Mouse (Mus musculus) megakaryocyte, adult 5-6 weeks (primary cell): Measurements from ENCODE around the gene Ncbp3. TPM values are rescaled to one million over a fixed set of nuclear protein-coding genes. Genes with fewer than 3 reads are reported as not detected.

Experiments used
- ATAC-seq: 2 replicates; pipeline ENCODE4 v1.8.0; 2016; ENCODE audit warnings: mild to moderate bottlenecking, inconsistent platforms; ENCODE audit not compliant: poor library complexity, severe bottlenecking
- total RNA-seq, 2 experiments: library from RNA; stranded (forward) in 1 of 2; stranded (reverse) in 1 of 2; fragments of 153-499, 151-499 nt in 1 of 2; fragments of 221-1000, 200-1000 nt in 1 of 2; gene quantifications; 2 replicates each; pipeline versions ENCODE4 v1.2.3 to v1.2.4; 2015 to 2017

The Ncbp3 gene
- total RNA-seq, 2 experiments from 2014 or later, result 8.1 to 11.4 TPM

- ATAC-seq, result peak; percentile 96
Observed at GRCm38 (mm10) chr11:73030821-73031498, 16.6 kb upstream of the Ncbp3 start.

DNA sequence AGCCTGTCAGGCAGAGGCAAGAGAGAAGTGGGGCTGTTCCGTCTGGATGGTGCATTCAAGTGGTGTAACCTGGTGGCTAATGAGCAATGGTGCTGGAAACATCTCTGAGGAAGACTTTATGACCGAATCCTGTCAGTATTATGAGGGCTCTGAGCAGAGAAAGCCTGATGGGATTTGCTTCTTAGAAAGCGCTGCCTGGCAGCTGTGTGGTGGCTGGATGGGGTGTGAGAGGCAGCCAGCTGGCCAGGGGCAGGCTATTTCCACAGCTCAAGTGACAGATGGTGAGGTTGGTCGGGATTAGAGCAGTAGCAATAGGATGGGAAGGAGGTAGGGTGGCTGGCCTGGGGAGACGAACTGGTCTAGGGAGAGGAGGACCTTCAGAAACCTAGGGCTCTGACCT, 16.0 kb upstream of the Ncbp3 start:
- ATAC-seq, result no peak

GRCm38 (mm10) chr11:73036077-73036476, 11.5 kb upstream of the Ncbp3 start:
- ATAC-seq, result no peak

DNA sequence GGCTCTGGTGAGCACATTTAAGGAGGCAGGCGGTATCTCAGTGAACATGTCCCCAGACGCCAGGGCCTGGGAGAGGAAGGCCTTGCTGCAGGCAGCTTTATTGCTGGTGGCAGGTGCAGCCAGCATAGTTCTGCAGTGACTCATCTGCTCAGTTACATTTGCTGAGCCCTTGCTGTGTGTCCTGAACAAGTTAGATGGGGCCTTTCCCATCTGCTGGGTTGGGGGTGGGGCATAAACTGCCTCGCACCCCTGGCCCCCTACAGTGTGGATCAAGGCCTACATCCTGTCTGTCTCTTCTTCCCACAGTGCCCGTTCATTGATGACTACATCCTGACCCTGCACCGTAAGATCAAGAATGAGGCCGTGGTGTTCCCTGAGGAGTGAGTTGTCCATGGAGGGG, 10.7 kb upstream of the Ncbp3 start:
- ATAC-seq, result no peak

- ATAC-seq, result no peak
Observed at GRCm38 (mm10) chr11:73037691-73038090, 9.9 kb upstream of the Ncbp3 start.

DNA sequence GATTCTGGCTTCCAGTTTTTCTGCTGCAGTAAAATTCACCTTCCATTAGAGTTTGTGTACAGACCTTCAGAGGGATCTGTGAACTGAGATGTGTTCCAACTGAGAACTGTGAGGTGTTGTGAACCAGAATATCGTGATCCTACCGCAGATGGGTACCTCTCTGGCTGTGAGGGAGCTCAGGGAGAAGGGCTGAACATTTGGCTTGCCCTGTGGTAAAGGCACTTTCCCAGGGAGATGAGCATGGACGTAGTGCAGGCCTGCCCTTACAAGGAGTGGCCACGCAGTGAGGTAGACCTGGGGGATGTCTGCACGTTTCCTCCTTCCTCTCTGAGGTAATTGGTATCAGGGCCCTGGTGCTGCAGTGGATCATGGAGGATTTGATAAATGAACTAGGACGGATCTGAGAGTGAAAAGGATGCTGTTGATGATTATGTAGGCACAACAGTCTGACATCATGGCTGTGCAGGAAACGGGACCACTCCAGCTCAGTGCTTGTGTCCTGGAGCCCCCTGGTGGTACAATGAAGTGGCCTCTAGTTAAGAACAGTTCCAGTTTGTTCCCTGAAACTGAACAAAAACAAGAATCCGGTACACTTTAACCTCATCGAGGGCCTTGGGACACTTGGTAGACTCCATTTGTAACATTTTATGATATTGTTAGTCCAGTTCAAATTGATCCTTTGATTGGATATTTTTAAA, 8.3 kb upstream of the Ncbp3 start:
- peak; percentile 84 for ATAC-seq

DNA sequence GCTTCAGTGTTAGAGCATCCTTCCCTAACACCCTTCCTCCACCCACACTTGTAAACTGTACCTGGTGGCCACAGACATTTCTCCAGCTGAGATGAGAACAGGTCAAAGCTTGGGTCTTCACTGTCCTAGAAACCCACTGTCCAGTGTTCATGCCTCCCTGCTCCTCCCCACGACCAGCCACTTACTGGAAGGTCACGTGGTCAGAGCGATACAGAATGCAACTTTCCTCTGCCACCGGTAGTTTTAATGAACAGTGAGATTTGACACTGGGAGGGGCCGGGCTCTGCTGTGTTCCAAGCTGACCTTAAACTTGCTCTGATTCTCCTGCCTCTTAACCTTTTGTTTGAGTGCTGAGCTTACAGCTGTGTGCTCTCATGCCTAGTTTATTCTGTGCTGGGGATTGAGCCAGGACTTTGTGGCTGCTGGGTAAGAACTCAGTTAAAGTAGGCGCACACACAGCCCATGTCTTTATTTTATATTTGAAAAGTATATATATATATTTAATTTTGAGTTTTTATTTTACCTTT, 3.3 kb upstream of the Ncbp3 start:
- ATAC-seq, result no peak

GRCm38 (mm10) chr11:73044789-73045188, 2.8 kb upstream of the Ncbp3 start:
- ATAC-seq, result no peak

DNA sequence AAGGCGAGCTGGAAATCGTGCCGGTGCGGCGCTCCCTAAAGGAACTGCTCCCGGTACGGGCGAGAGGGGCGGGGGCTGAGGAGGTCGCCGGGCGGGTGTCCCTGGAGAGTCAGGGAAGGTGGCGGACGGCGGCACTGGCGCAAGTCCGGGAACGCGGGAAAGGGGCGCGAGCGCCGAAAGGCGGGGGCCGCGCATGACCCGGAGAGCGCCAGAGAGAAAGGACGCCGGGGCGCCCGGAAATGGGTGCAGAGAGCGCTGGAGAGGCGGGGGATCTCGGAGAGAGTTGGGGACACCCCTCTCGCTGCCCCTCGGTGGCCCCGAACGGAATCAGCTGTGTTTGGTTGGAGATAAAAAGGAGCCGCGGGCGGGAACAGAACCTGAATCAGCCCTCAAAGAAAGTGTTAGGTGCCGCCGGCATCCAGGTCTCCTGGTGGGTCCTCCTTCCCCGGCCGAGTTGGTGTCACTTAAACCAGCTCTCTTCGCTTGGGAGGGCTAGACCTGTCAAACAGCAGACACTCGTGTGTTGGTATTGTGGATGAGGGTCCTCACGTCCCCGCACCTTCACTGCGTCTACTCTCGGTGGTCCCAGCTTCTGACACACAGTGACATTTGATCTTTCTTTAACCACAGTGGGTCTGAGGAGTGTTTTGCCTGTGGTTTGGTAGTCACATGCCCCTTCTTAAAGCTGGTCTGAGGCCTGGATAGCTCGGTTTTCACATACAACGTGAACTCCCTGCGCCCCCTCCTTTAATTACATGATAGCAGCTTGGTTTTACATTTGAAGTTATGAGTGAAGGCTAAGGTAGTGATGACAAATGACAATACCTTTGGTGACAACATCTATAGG, 670 bp downstream of the Ncbp3 start:
- ATAC-seq, result peak; percentile 22

- ATAC-seq, result 0 out of 2 replicates have a peak, but pooled peaks have one; percentile 33
Observed at GRCm38 (mm10) chr11:73049335-73049734, 1.8 kb downstream of the Ncbp3 start.

DNA sequence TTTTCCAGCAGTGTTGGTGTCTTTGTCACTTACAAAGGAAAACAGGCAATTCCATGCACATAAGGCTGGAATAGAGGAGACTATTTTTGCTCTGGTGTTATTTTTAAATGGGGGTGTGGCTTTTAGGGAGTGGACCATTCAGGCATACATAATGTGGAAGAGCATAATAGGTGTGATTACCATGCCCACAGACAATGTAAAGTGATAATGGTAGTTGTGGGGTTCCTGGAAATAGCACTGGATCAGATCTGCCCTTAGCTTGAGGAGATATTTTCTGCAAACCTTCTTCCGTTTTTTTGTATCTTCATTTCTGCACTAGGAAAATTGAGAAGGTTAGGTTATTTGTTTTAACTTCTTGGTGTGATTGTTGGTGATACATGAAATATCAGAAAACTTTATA, 5.2 kb downstream of the Ncbp3 start:
- ATAC-seq, result no peak

GRCm38 (mm10) chr11:73057701-73058100, 10.1 kb downstream of the Ncbp3 start:
- no peak for ATAC-seq

GRCm38 (mm10) chr11:73059630-73060029, 12.0 kb downstream of the Ncbp3 start:
- no peak for ATAC-seq

- ATAC-seq, result no peak
Observed at GRCm38 (mm10) chr11:73061413-73061812, 13.8 kb downstream of the Ncbp3 start.

GRCm38 (mm10) chr11:73071839-73072238, 24.3 kb downstream of the Ncbp3 start:
- ATAC-seq, result 0 out of 2 replicates have a peak, but pooled peaks have one; percentile 57

DNA sequence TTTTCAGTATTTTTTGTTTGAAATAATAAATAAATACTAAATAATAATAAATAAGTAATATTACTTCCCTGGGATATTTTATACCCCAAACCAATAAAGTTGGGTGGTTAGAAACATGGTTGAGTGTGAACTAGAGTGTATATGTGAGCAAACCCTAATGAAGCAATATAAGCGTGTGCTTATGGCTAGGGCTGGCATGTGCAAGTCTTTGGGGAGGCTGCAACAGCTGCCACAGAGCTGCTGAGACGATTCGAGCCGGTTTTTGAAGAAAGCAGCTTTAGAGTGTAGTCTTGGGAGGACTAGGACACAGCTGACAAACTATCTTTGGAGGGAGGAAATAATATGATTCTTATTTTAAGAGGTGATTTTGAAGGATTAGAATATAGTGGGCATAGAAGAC, 28.7 kb downstream of the Ncbp3 start:
- ATAC-seq, result no peak

DNA sequence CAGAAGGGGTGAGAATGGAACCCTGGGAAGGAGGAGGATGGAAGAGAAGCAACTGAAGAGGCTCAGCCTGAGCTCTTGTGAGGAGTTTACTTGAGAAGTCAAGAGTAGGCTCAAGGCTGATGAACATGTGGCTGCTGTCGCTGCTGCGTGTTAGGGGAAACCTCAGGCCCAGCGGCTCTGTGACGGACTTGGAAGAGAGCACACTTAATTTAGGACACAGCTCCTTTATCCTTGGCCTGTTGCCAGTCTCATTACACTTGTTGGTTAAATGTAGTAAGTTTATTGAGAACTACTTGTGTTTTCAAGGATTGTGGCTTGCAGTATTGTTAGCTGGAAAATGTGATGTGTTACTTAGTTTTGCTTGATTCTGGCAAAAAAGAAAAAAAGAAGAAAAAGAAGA, 29.1 kb downstream of the Ncbp3 start:
- ATAC-seq, result no peak

DNA sequence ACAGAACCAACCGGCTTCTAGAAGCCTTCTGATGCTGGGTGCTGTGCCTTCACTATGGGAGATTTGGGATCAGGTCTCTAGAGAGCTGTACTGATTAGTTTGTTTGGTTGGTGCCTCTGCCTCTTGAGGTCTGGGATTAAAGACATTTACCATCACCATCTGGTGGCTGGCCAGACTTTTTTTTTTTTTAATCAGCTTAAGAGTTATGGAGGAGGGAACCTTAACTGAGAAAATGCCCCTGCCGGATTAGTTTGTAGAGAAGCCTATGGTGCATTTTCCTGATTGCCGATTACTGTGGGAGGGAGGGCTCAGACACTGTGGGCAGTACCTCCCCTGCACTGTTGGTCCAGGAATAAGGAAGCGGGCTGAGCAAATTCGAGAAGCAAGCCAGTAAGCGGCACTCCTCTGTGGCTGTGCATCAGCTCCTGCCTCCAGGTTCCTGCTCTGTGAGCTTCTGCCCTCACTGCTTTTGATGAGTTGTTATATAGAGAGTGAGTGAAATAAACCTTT, 29.7 kb downstream of the Ncbp3 start:
- ATAC-seq, result no peak

- ATAC-seq, result no peak
Observed at GRCm38 (mm10) chr11:73078615-73079014, 31.0 kb downstream of the Ncbp3 start.

DNA sequence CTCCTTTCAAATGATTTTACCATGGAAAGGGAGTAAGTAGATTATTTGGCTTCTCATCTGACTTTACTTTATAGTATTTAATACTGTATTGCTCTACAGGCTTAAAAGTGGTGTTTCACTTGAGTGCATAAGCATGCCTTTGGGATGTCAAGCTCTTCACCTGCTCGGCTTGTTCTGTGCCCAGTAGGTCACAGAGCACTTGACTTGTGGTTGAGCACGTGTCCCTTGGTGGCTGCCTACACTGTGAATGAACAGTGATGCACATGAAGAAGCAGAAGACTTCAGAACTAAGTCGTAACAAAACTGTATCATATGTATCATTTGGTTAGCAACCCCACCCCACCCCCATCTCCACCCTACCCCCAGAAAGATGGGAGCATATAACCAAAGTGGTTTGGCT, 32.7 kb downstream of the Ncbp3 start:
- ATAC-seq, result no peak

GRCm38 (mm10) chr11:73084303-73084702, 36.7 kb downstream of the Ncbp3 start:
- peak; percentile 76 for ATAC-seq
